Mouse (Mus musculus) liver, embryonic 14.5 days (tissue): Measurements from ENCODE around the gene Cyp2d22.

Experiments
- CTCF ChIP-seq: IDR thresholded peaks from 2 replicates; pipeline ENCODE4 v1.5.1; 2016; ENCODE audit warnings: antibody characterized with exemption, low read depth, control low read depth
- EP300 ChIP-seq: IDR thresholded peaks from 2 replicates; pipeline ENCODE4 v1.6.1; 2016; ENCODE audit warnings: antibody characterized with exemption, low read depth

- TF ChIP-seq CTCF (no peak), EP300 (no peak)
These were observed 21.4 kb downstream of the Cyp2d22 start for GRCm38 (mm10) chr15:82358431-82359260.
